Mouse (Mus musculus): ENCODE measurements around the gene Xirp1. TPM values are rescaled to one million over a fixed set of nuclear protein-coding genes. Genes with fewer than 3 reads are reported as not detected.

Xirp1 gene
- polyA plus RNA-seq, 1 experiment from 2014 or later: 0.14 TPM

- Histone ChIP-seq H3K4me1 (replicated peaks; ENCODE audit: control insufficient read depth, insufficient read depth, low read length) (no peaks in the 10 kb centered on the region; the same call in none of the 2 replicates), H3K36me3 (ENCODE audit: control insufficient read depth, insufficient read depth) (no peaks in the 10 kb centered on the region), H3K4me3 (ENCODE audit: low read depth, low read length) (no peak overlapping the region), H3K27me3 (replicated peaks; ENCODE audit: control insufficient read depth, insufficient read depth, low read length) (no peaks in the 10 kb centered on the region), H3K9ac (ENCODE audit: low read depth, low read length) (no peak overlapping the region), H3K9me3 (ENCODE audit: control insufficient read depth) (no peaks in the 10 kb centered on the region), H3K4me2 (replicated peaks; ENCODE audit: low read depth) (no peak overlapping the region), H3K27ac (ENCODE audit: low read depth, low read length) (no peak overlapping the region)
- 73% methylated on average over 5 of the region's 5 CpGs for WGBS
- no peak for ATAC-seq
- no peak for TF ChIP-seq CTCF (IDR thresholded peaks at IDR 0.05; ENCODE audit: low read depth)
Measured at GRCm38 (mm10) chr9:120000761-120001160, 22.6 kb downstream of the Xirp1 start.

DNA sequence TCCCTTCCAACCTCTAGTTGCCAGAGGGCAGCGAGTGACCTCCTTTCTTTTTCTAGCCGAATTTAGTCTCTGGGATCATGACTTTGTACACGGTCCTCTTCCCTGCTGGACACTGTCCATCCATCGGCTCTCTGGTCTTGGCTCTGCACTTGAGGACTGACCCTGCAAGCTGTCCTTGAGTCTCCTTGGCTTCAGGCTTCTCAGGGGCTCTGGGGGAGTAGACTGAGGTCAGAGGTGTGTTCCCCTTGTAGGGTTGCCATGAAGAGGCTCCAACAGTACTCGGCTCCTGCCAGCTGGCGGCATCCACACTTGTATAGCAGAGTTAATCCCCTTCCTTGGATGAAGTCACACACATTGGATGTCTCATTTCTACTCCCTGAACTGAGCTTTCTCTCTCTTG, 23.8 kb downstream of the Xirp1 start:
- Histone ChIP-seq H3K4me2 (replicated peaks; ENCODE audit: low read depth) (no peak overlapping the region), H3K27me3 (replicated peaks; ENCODE audit: control insufficient read depth, insufficient read depth, low read length) (no peaks in the 10 kb centered on the region), H3K4me3 (ENCODE audit: low read depth, low read length) (no peak overlapping the region), H3K27ac (ENCODE audit: low read depth, low read length) (no peak overlapping the region), H3K36me3 (ENCODE audit: control insufficient read depth, insufficient read depth) (no peaks in the 10 kb centered on the region), H3K4me1 (replicated peaks; ENCODE audit: control insufficient read depth, insufficient read depth, low read length) (no peaks in the 10 kb centered on the region; the same call in none of the 2 replicates), H3K9me3 (ENCODE audit: control insufficient read depth) (no peaks in the 10 kb centered on the region), H3K9ac (ENCODE audit: low read depth, low read length) (no peak overlapping the region)
- no peak for ATAC-seq
- whole genome bisulfite sequencing: 68% methylated on average over 6 of the region's 6 CpGs
- no peak for TF ChIP-seq CTCF (IDR thresholded peaks at IDR 0.05; ENCODE audit: low read depth)

DNA sequence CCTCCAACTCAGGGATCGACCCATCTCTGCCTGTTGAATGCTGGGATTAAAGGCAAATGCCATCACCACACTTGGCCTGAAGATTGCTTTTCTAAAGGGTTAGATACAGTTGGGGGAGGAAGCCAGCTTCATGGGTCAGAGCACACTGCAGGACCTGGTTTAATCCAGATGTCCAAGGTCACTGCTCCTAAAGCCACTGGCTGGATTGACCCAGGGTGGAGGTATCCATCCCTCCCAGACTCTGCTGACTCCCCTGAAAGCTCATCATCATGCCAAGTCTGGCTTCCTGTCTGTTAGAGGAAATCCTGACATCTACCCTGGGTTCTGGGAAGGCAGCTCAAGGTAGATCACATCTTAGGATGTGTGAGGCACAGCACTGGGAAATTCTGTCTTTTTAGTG, 24.6 kb downstream of the Xirp1 start:
- ATAC-seq: no peak
- Histone ChIP-seq H3K9me3 (ENCODE audit: control insufficient read depth) (no peaks in the 10 kb centered on the region), H3K4me3 (ENCODE audit: low read depth, low read length) (no peak overlapping the region), H3K27me3 (replicated peaks; ENCODE audit: control insufficient read depth, insufficient read depth, low read length) (no peaks in the 10 kb centered on the region), H3K9ac (ENCODE audit: low read depth, low read length) (no peak overlapping the region), H3K4me2 (replicated peaks; ENCODE audit: low read depth) (no peak overlapping the region), H3K4me1 (replicated peaks; ENCODE audit: control insufficient read depth, insufficient read depth, low read length) (no peaks in the 10 kb centered on the region; the same call in none of the 2 replicates), H3K36me3 (ENCODE audit: control insufficient read depth, insufficient read depth) (no peaks in the 10 kb centered on the region), H3K27ac (ENCODE audit: low read depth, low read length) (no peak overlapping the region)
- WGBS: 78% methylated on average over 1 of the region's 1 CpGs
- TF ChIP-seq CTCF (IDR thresholded peaks at IDR 0.05; ENCODE audit: low read depth): no peak

DNA sequence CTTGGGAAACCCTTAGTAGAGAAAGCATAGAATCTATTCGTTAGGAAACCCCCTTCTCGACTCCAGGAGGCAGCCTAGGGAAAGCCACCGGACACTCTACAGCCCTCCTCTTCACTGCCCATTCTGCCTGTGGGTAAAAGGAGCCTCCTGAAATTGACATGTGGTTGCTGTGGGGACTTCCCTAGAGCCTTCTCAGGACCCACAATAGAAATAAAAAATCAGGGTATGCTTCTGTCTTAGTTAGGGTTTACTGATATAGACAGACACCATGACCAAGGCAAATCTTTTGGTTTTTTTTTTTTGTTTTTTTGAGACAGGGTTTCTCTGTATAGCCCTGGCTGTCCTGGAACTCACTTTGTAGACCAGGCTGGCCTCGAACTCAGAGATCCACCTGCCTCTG, 27.3 kb downstream of the Xirp1 start:
- H3K9ac ChIP-seq (ENCODE audit: low read depth, low read length): no peak overlapping the region
- no peak for ATAC-seq
- no peak overlapping the region for H3K4me3 ChIP-seq (ENCODE audit: low read depth, low read length)
- H3K27ac ChIP-seq (ENCODE audit: low read depth, low read length): no peak overlapping the region
- no peaks in the 10 kb centered on the region for H3K9me3 ChIP-seq (ENCODE audit: control insufficient read depth)
- no peak for TF ChIP-seq CTCF (IDR thresholded peaks at IDR 0.05; ENCODE audit: low read depth)
- WGBS: 66% methylated on average over 4 of the region's 4 CpGs
- no peaks in the 10 kb centered on the region for H3K36me3 ChIP-seq (ENCODE audit: control insufficient read depth, insufficient read depth)
- no peaks in the 10 kb centered on the region for H3K27me3 ChIP-seq (replicated peaks; ENCODE audit: control insufficient read depth, insufficient read depth, low read length)
- no peaks in the 10 kb centered on the region; the same call in 1 of the 2 replicates for H3K4me1 ChIP-seq (replicated peaks; ENCODE audit: control insufficient read depth, insufficient read depth, low read length)
- no peak overlapping the region for H3K4me2 ChIP-seq (replicated peaks; ENCODE audit: low read depth)

GRCm38 (mm10) chr9:119994207-119994606, 29.2 kb downstream of the Xirp1 start:
- no peaks in the 10 kb centered on the region for H3K4me1 ChIP-seq (replicated peaks; ENCODE audit: control insufficient read depth, insufficient read depth, low read length)
- no peak overlapping the region for H3K9ac ChIP-seq (ENCODE audit: low read depth, low read length)
- no peak for TF ChIP-seq CTCF (IDR thresholded peaks at IDR 0.05; ENCODE audit: low read depth)
- H3K9me3 ChIP-seq (ENCODE audit: control insufficient read depth): no peaks in the 10 kb centered on the region
- no peak overlapping the region for H3K27ac ChIP-seq (ENCODE audit: low read depth, low read length)
- H3K4me3 ChIP-seq (ENCODE audit: low read depth, low read length): no peak overlapping the region
- H3K36me3 ChIP-seq (ENCODE audit: control insufficient read depth, insufficient read depth): no peaks in the 10 kb centered on the region
- WGBS: 45% methylated on average over 7 of the region's 7 CpGs
- H3K27me3 ChIP-seq (replicated peaks; ENCODE audit: control insufficient read depth, insufficient read depth, low read length): no peaks in the 10 kb centered on the region
- H3K4me2 ChIP-seq (replicated peaks; ENCODE audit: low read depth): no peak overlapping the region
- ATAC-seq: peak; percentile 68

DNA sequence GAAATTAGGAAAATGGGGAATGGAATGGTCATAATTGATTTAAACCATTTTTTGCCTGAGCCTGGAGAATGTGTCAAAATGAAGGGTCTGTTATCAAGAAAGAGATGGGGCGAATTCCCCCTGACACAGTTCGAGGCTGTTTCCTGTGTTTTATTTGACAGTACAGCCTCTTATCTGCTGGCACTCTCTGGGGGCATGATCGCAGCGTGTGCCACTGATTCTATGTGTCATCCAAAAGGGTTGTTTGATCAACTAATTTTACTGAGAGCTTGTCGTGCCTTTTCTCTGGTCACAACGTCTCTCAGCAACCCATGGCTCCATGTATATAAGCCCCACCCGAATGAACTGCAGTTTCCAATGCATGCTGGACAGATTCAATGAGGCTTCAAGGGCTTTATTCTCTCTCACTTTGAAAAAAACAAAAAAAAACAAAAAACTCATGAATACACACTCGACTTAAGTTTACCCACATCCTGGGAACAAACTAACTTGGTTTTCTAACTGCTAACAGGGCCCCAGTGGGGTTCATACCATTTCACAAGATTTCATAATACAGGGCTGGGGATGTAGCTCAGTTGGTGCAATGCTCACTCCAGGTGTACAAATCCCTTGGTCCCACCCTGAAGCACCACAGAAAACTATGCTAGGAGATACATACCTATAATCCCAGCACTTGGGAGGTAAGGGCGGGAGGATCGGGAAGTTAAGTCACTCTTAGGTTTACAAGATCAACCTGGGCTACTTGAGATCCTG, 30.1 kb downstream of the Xirp1 start:
- H3K27me3 ChIP-seq (replicated peaks; ENCODE audit: control insufficient read depth, insufficient read depth, low read length): no peaks in the 10 kb centered on the region
- no peaks in the 10 kb centered on the region for H3K36me3 ChIP-seq (ENCODE audit: control insufficient read depth, insufficient read depth)
- ATAC-seq: no peak
- H3K4me2 ChIP-seq (replicated peaks; ENCODE audit: low read depth): no peak overlapping the region
- no peak overlapping the region for H3K4me3 ChIP-seq (ENCODE audit: low read depth, low read length)
- no peak overlapping the region for H3K9ac ChIP-seq (ENCODE audit: low read depth, low read length)
- no peaks in the 10 kb centered on the region for H3K4me1 ChIP-seq (replicated peaks; ENCODE audit: control insufficient read depth, insufficient read depth, low read length)
- H3K9me3 ChIP-seq (ENCODE audit: control insufficient read depth): no peaks in the 10 kb centered on the region
- TF ChIP-seq CTCF (IDR thresholded peaks at IDR 0.05; ENCODE audit: low read depth): no peak
- no peak overlapping the region for H3K27ac ChIP-seq (ENCODE audit: low read depth, low read length)
- WGBS: 54% methylated on average over 10 of the region's 10 CpGs

All from intestine, postnatal 0 days (tissue).